Mouse (Mus musculus): ENCODE measurements around the gene Fut2. TPM values are rescaled to one million over a fixed set of nuclear protein-coding genes. Genes with fewer than 3 reads are reported as not detected.
"Not testable (repeated sequence)": the region's sequence is repeated elsewhere in the genome, so short reads cannot be mapped to it uniquely, and the experiment has no call there.

The Fut2 gene
- polyA plus RNA-seq, 1 experiment, result not detected

- DNase-seq (ENCODE audit: low read depth in 1 of 2, low spot score in 2 of 2), result no peak
- Histone ChIP-seq H3K4me1 (ENCODE audit: control insufficient read depth, insufficient read depth, insufficient read length) (no peaks in the 10 kb centered on the region), H3K4me3 (ENCODE audit: extremely low read depth, insufficient read depth, insufficient read length) (no peak overlapping the region; the same call in 1 of the 2 replicates), H3K36me3 (ENCODE audit: control insufficient read depth, insufficient read depth, low read length) (no peaks in the 10 kb centered on the region), H3K27ac (ENCODE audit: insufficient read depth, low read length) (no peak overlapping the region), H3K27me3 (ENCODE audit: control insufficient read depth, insufficient read depth, low read length) (no peaks in the 10 kb centered on the region)
- 69% methylated on average over 17 of the region's 17 CpGs for WGBS
- TF ChIP-seq CTCF (IDR thresholded peaks at IDR 0.05; ENCODE audit: extremely low read depth, insufficient read depth, insufficient read length, insufficient replicate concordance), result no peak
- no peak for TF ChIP-seq POLR2A (IDR thresholded peaks at IDR 0.05; ENCODE audit: low read depth, low read length)
Measured at GRCm38 (mm10) chr7:45654424-45655047, 11.7 kb downstream of the Fut2 start.

DNA sequence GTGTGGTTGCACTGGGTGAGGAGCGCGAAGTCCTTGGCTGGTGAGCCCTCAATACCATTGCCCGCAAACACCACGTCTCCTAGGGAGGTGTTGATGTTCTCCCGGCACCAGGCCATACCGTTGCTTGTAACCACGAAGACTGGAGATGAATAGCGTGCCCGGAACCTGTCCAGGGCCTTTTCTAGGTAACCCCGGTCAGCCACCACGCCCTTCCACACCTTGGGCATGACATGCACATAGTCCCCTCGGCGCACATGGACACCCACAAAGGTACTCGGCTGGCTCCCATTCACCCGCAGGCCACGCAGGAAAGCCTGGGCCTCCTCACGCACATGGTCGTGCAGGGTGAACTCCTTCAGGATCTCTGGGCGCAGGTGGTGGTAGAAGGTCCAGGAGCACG lies 15.7 kb downstream of the Fut2 start:
- WGBS, result 90% methylated on average over 20 of the region's 20 CpGs

DNA sequence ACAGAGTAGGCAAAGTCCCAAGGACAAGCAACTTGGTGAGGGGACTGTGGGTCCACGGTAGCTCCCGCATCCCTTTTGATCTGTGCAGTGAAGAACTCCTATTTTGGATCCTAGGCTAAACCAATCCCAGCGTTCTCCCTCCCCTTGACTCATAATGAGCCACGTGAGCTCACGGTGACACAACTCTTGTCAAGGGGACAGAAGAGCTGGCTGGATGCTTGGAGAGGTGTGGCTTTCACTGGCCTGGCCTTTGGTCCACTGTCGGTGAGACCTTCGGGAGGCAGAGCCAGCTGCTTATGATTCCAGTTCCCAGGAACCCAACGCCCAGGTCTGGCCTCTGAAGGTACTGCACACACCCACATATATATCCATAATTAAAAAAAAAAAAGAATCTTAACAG lies 16.8 kb downstream of the Fut2 start:
- H3K36me3 ChIP-seq (ENCODE audit: control insufficient read depth, insufficient read depth, low read length), result no peaks in the 10 kb centered on the region
- H3K27me3 ChIP-seq (ENCODE audit: control insufficient read depth, insufficient read depth, low read length), result no peaks in the 10 kb centered on the region
- 89% methylated on average over 8 of the region's 8 CpGs for WGBS
- TF ChIP-seq POLR2A (IDR thresholded peaks at IDR 0.05; ENCODE audit: low read depth, low read length), result no peak
- TF ChIP-seq CTCF (IDR thresholded peaks at IDR 0.05; ENCODE audit: extremely low read depth, insufficient read depth, insufficient read length, insufficient replicate concordance), result no peak
- no peak overlapping the region for H3K27ac ChIP-seq (ENCODE audit: insufficient read depth, low read length)
- no peak for DNase-seq (ENCODE audit: low read depth in 1 of 2, low spot score in 2 of 2)
- no peaks in the 10 kb centered on the region for H3K4me1 ChIP-seq (ENCODE audit: control insufficient read depth, insufficient read depth, insufficient read length)
- H3K4me3 ChIP-seq (ENCODE audit: extremely low read depth, insufficient read depth, insufficient read length), result no peak overlapping the region

More for the DNA sequence above, 15.7 kb downstream of the Fut2 start:
- not testable (repeated sequence) for H3K27me3 ChIP-seq (ENCODE audit: control insufficient read depth, insufficient read depth, low read length); H3K27ac ChIP-seq (ENCODE audit: insufficient read depth, low read length); H3K36me3 ChIP-seq (ENCODE audit: control insufficient read depth, insufficient read depth, low read length); DNase-seq (ENCODE audit: low read depth in 1 of 2, low spot score in 2 of 2); H3K4me1 ChIP-seq (ENCODE audit: control insufficient read depth, insufficient read depth, insufficient read length); H3K4me3 ChIP-seq (ENCODE audit: extremely low read depth, insufficient read depth, insufficient read length)

DNA sequence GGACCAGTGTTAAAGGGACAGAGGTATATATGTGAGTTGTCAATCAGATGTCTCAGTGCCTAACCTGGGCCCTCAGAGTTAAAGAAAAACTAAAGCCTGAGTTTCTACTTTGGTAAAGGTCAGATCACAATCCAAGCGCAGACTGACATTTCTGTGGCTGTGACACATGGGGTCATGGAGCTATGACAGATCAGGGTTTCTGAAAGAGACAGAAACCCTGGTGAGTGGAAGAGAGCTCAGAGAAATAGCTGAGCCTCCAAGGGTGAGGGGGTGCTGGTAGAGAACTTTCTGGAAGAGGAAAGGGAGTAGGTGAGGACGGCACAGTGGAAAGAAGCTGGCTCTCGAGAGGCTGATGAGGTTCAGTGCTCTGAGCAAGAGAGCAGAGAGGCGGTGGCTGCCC lies 19.5 kb downstream of the Fut2 start:
- DNase-seq (ENCODE audit: low read depth in 1 of 2, low spot score in 2 of 2), result no peak
- H3K27me3 ChIP-seq (ENCODE audit: control insufficient read depth, insufficient read depth, low read length), result no peaks in the 10 kb centered on the region
- H3K4me1 ChIP-seq (ENCODE audit: control insufficient read depth, insufficient read depth, insufficient read length), result peaks cover 6% of the 10 kb centered on the region; the same call in 1 of the 2 replicates
- no peak for TF ChIP-seq POLR2A (IDR thresholded peaks at IDR 0.05; ENCODE audit: low read depth, low read length)
- no peak for TF ChIP-seq CTCF (IDR thresholded peaks at IDR 0.05; ENCODE audit: extremely low read depth, insufficient read depth, insufficient read length, insufficient replicate concordance)
- no peak overlapping the region for H3K27ac ChIP-seq (ENCODE audit: insufficient read depth, low read length)
- 83% methylated on average over 4 of the region's 4 CpGs for WGBS
- H3K36me3 ChIP-seq (ENCODE audit: control insufficient read depth, insufficient read depth, low read length), result no peaks in the 10 kb centered on the region
- no peak overlapping the region for H3K4me3 ChIP-seq (ENCODE audit: extremely low read depth, insufficient read depth, insufficient read length)

GRCm38 (mm10) chr7:45645591-45645971 lies 20.6 kb downstream of the Fut2 start:
- no peak for DNase-seq (ENCODE audit: low read depth in 1 of 2, low spot score in 2 of 2)
- WGBS, result 88% methylated on average over 7 of the region's 7 CpGs
- Histone ChIP-seq H3K4me1 (ENCODE audit: control insufficient read depth, insufficient read depth, insufficient read length) (peaks cover 6% of the 10 kb centered on the region; the same call in 1 of the 2 replicates), H3K27me3 (ENCODE audit: control insufficient read depth, insufficient read depth, low read length) (no peaks in the 10 kb centered on the region), H3K36me3 (ENCODE audit: control insufficient read depth, insufficient read depth, low read length) (no peaks in the 10 kb centered on the region), H3K27ac (ENCODE audit: insufficient read depth, low read length) (no peak overlapping the region), H3K4me3 (ENCODE audit: extremely low read depth, insufficient read depth, insufficient read length) (no peak overlapping the region)
- TF ChIP-seq POLR2A (IDR thresholded peaks at IDR 0.05; ENCODE audit: low read depth, low read length) (no peak), CTCF (IDR thresholded peaks at IDR 0.05; ENCODE audit: extremely low read depth, insufficient read depth, insufficient read length, insufficient replicate concordance) (no peak)

GRCm38 (mm10) chr7:45644872-45645590 lies 21.2 kb downstream of the Fut2 start:
- peaks cover 6% of the 10 kb centered on the region; the same call in 1 of the 2 replicates for H3K4me1 ChIP-seq (ENCODE audit: control insufficient read depth, insufficient read depth, insufficient read length)
- H3K4me3 ChIP-seq (ENCODE audit: extremely low read depth, insufficient read depth, insufficient read length), result no peak overlapping the region
- no peak for DNase-seq (ENCODE audit: low read depth in 1 of 2, low spot score in 2 of 2)
- H3K27me3 ChIP-seq (ENCODE audit: control insufficient read depth, insufficient read depth, low read length), result no peaks in the 10 kb centered on the region
- TF ChIP-seq POLR2A (IDR thresholded peaks at IDR 0.05; ENCODE audit: low read depth, low read length) (no peak), CTCF (IDR thresholded peaks at IDR 0.05; ENCODE audit: extremely low read depth, insufficient read depth, insufficient read length, insufficient replicate concordance) (no peak)
- no peaks in the 10 kb centered on the region for H3K36me3 ChIP-seq (ENCODE audit: control insufficient read depth, insufficient read depth, low read length)
- no peak overlapping the region for H3K27ac ChIP-seq (ENCODE audit: insufficient read depth, low read length)
- 71% methylated on average over 6 of the region's 6 CpGs for WGBS

DNA sequence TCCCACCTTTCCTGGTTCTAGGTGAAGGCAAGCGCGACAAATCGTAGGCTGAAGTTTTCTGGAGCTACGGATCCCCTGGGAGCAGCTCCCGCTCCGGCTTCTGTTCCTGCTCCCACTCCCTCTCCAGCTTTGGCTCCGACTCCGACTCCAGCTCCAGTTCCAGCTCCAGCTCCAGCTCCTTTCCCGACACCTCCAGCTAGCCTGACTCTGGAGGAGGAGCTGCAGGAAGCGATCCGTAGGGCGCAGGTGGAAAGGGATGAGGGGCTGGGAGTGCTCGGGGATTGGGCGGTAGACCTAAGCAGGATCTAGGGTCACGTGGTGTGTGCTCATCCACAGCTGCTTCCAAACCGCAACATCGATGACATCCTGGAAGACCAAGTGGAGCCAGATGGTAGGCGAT lies 22.0 kb downstream of the Fut2 start:
- Histone ChIP-seq H3K36me3 (ENCODE audit: control insufficient read depth, insufficient read depth, low read length) (no peaks in the 10 kb centered on the region), H3K27ac (ENCODE audit: insufficient read depth, low read length) (no peak overlapping the region)

More for the DNA sequence above, 22.0 kb downstream of the Fut2 start:
- DNase-seq (ENCODE audit: low read depth in 1 of 2, low spot score in 2 of 2), result no peak
- Histone ChIP-seq H3K4me3 (ENCODE audit: extremely low read depth, insufficient read depth, insufficient read length) (no peak overlapping the region), H3K4me1 (ENCODE audit: control insufficient read depth, insufficient read depth, insufficient read length) (peaks cover 6% of the 10 kb centered on the region; the same call in 1 of the 2 replicates), H3K27me3 (ENCODE audit: control insufficient read depth, insufficient read depth, low read length) (no peaks in the 10 kb centered on the region)
- TF ChIP-seq POLR2A (IDR thresholded peaks at IDR 0.05; ENCODE audit: low read depth, low read length) (no peak), CTCF (IDR thresholded peaks at IDR 0.05; ENCODE audit: extremely low read depth, insufficient read depth, insufficient read length, insufficient replicate concordance) (no peak)
- 61% methylated on average over 18 of the region's 18 CpGs for WGBS

Measured in spleen, adult 2 months (tissue).